Mouse (Mus musculus): Measurements from ENCODE around the gene Syt16. TPM values are rescaled to one million over a fixed set of nuclear protein-coding genes. Genes with fewer than 3 reads are reported as not detected.

Syt16 gene
- polyA plus RNA-seq, 1 experiment = not detected

GRCm38 (mm10) chr12:74192552-74192951 lies 195.1 kb downstream of the Syt16 start:
- Histone ChIP-seq H3K4me3 (ENCODE audit: insufficient read depth, low read depth, low read length) (no peak overlapping the region), H3K4me1 (ENCODE audit: control insufficient read depth, insufficient read depth, insufficient read length, low read length) (no peaks in the 10 kb centered on the region), H3K27ac (replicated peaks; ENCODE audit: low read depth, low read length) (no peak overlapping the region)

DNA sequence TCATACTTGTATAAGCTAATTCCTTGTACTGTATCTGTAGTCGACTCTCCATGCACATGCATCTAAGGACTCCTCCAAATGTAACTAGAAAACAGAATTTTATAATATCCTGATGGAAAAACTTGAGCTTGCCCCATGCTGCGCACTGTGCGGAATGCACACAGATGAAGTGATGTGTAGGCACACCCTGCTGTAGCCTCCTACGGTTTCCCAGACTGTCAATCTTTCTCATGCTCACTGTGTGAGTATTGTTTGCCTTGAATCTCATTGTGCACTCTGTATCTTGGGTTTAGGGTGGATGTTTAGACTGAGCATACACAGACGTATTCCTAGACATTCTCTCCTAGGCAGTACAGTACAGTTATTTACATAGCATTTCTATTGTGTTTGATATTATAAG lies 203.9 kb downstream of the Syt16 start:
- Histone ChIP-seq H3K4me1 (ENCODE audit: control insufficient read depth, insufficient read depth, insufficient read length, low read length) (no peaks in the 10 kb centered on the region), H3K27ac (replicated peaks; ENCODE audit: low read depth, low read length) (no peak overlapping the region), H3K4me3 (ENCODE audit: insufficient read depth, low read depth, low read length) (no peak overlapping the region)

GRCm38 (mm10) chr12:74202431-74203042 lies 205.1 kb downstream of the Syt16 start:
- no peaks in the 10 kb centered on the region for H3K4me1 ChIP-seq (ENCODE audit: control insufficient read depth, insufficient read depth, insufficient read length, low read length)
- no peak overlapping the region for H3K4me3 ChIP-seq (ENCODE audit: insufficient read depth, low read depth, low read length)
- no peak overlapping the region for H3K27ac ChIP-seq (replicated peaks; ENCODE audit: low read depth, low read length)

DNA sequence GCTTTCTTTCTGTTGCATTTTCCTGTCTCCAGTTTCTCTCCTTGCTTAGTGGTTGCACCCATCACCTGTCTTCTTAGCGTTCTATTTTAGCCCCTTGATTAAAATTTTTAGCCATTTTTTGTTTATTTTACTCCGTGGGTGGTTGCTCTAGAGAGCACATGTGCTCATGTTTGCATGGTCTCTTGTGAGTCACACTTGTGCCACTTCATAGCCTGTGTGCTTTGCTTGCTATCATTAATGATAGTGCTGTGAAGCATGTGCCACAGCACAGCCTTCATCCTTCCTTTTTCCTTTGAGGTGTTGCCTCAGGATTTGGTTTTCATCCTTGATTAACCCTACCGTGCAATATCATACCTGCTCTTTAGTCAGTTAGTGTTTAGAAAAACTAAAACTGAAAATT lies 214.7 kb downstream of the Syt16 start:
- H3K4me1 ChIP-seq (ENCODE audit: control insufficient read depth, insufficient read depth, insufficient read length, low read length) = no peaks in the 10 kb centered on the region
- H3K27ac ChIP-seq (replicated peaks; ENCODE audit: low read depth, low read length) = no peak overlapping the region
- no peak overlapping the region for H3K4me3 ChIP-seq (ENCODE audit: insufficient read depth, low read depth, low read length)

- Histone ChIP-seq H3K27ac (replicated peaks; ENCODE audit: low read depth, low read length) (no peak overlapping the region), H3K4me1 (ENCODE audit: control insufficient read depth, insufficient read depth, insufficient read length, low read length) (no peaks in the 10 kb centered on the region), H3K4me3 (ENCODE audit: insufficient read depth, low read depth, low read length) (no peak overlapping the region)
Observed at GRCm38 (mm10) chr12:74216103-74216728, 218.8 kb downstream of the Syt16 start.

DNA sequence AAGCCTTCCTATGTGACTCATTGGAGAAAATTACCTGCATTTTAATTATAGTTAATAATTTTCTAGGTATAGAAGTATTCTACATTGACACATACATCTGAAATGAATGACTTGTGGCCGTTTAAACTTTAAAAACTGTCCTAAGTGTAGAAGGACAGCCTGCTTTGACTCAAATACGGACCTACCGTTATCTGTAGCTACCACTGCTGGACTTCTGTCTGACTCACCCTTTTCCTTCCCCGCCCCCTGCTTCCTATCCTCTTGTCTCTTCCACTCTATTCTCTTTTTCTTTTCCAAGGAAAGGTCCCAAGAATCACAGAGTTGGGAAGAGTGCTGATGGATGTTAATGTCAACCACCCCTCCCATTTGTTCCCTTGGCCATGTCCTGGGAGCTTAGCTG lies 222.4 kb downstream of the Syt16 start:
- H3K4me1 ChIP-seq (ENCODE audit: control insufficient read depth, insufficient read depth, insufficient read length, low read length) = no peaks in the 10 kb centered on the region
- H3K4me3 ChIP-seq (ENCODE audit: insufficient read depth, low read depth, low read length) = no peak overlapping the region
- H3K27ac ChIP-seq (replicated peaks; ENCODE audit: low read depth, low read length) = no peak overlapping the region

- H3K27ac ChIP-seq (replicated peaks; ENCODE audit: low read depth, low read length) = no peak overlapping the region
- H3K4me1 ChIP-seq (ENCODE audit: control insufficient read depth, insufficient read depth, insufficient read length, low read length) = no peaks in the 10 kb centered on the region
- H3K4me3 ChIP-seq (ENCODE audit: insufficient read depth, low read depth, low read length) = no peak overlapping the region
Observed at GRCm38 (mm10) chr12:74220651-74221050, 223.2 kb downstream of the Syt16 start.

DNA sequence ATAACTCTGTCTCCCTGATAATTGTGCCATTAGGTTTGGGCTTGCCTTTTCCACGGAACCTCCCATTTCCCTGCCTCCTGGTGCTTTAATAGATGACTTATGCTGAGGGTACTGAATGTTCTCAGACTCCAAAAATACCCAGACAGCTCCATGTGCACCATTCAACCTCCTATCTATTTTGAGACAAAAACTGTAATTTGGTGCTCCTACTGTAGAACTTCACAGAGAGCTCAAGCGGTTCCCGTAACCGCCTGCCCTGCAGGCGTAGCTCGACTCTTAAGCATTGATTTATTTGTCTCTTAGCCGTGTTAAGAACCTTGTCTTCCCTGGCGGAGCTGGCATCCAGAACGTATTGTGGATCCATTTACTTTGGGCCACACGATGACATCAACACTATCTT lies 233.3 kb downstream of the Syt16 start:
- H3K27ac ChIP-seq (replicated peaks; ENCODE audit: low read depth, low read length) = no peak overlapping the region
- no peak overlapping the region for H3K4me3 ChIP-seq (ENCODE audit: insufficient read depth, low read depth, low read length)
- no peaks in the 10 kb centered on the region for H3K4me1 ChIP-seq (ENCODE audit: control insufficient read depth, insufficient read depth, insufficient read length, low read length)

GRCm38 (mm10) chr12:74232845-74233244 lies 235.4 kb downstream of the Syt16 start:
- no peak overlapping the region for H3K27ac ChIP-seq (replicated peaks; ENCODE audit: low read depth, low read length)
- H3K4me1 ChIP-seq (ENCODE audit: control insufficient read depth, insufficient read depth, insufficient read length, low read length) = no peaks in the 10 kb centered on the region
- no peak overlapping the region for H3K4me3 ChIP-seq (ENCODE audit: insufficient read depth, low read depth, low read length)

GRCm38 (mm10) chr12:74236191-74236590 lies 238.7 kb downstream of the Syt16 start:
- no peaks in the 10 kb centered on the region for H3K4me1 ChIP-seq (ENCODE audit: control insufficient read depth, insufficient read depth, insufficient read length, low read length)
- H3K27ac ChIP-seq (replicated peaks; ENCODE audit: low read depth, low read length) = no peak overlapping the region

GRCm38 (mm10) chr12:74238056-74238455 lies 240.6 kb downstream of the Syt16 start:
- H3K27ac ChIP-seq (replicated peaks; ENCODE audit: low read depth, low read length) = no peak overlapping the region
- H3K4me1 ChIP-seq (ENCODE audit: control insufficient read depth, insufficient read depth, insufficient read length, low read length) = no peaks in the 10 kb centered on the region
- no peak overlapping the region for H3K4me3 ChIP-seq (ENCODE audit: insufficient read depth, low read depth, low read length)

More at GRCm38 (mm10) chr12:74236191-74236590, 238.7 kb downstream of the Syt16 start:
- H3K4me3 ChIP-seq (ENCODE audit: insufficient read depth, low read depth, low read length) = no peak overlapping the region

- Histone ChIP-seq H3K4me3 (ENCODE audit: insufficient read depth, low read depth, low read length) (no peak overlapping the region), H3K27ac (replicated peaks; ENCODE audit: low read depth, low read length) (no peak overlapping the region)
Observed at GRCm38 (mm10) chr12:74238806-74239205, 241.3 kb downstream of the Syt16 start.

GRCm38 (mm10) chr12:74264846-74265245 lies 267.4 kb downstream of the Syt16 start:
- Histone ChIP-seq H3K4me1 (ENCODE audit: control insufficient read depth, insufficient read depth, insufficient read length, low read length) (no peaks in the 10 kb centered on the region), H3K27ac (replicated peaks; ENCODE audit: low read depth, low read length) (no peak overlapping the region), H3K4me3 (ENCODE audit: insufficient read depth, low read depth, low read length) (no peak overlapping the region)

More at GRCm38 (mm10) chr12:74238806-74239205, 241.3 kb downstream of the Syt16 start:
- no peaks in the 10 kb centered on the region for H3K4me1 ChIP-seq (ENCODE audit: control insufficient read depth, insufficient read depth, insufficient read length, low read length)

- H3K4me1 ChIP-seq (ENCODE audit: control insufficient read depth, insufficient read depth, insufficient read length, low read length) = no peaks in the 10 kb centered on the region
- H3K27ac ChIP-seq (replicated peaks; ENCODE audit: low read depth, low read length) = no peak overlapping the region
Observed at GRCm38 (mm10) chr12:74267049-74267448, 269.6 kb downstream of the Syt16 start.

DNA sequence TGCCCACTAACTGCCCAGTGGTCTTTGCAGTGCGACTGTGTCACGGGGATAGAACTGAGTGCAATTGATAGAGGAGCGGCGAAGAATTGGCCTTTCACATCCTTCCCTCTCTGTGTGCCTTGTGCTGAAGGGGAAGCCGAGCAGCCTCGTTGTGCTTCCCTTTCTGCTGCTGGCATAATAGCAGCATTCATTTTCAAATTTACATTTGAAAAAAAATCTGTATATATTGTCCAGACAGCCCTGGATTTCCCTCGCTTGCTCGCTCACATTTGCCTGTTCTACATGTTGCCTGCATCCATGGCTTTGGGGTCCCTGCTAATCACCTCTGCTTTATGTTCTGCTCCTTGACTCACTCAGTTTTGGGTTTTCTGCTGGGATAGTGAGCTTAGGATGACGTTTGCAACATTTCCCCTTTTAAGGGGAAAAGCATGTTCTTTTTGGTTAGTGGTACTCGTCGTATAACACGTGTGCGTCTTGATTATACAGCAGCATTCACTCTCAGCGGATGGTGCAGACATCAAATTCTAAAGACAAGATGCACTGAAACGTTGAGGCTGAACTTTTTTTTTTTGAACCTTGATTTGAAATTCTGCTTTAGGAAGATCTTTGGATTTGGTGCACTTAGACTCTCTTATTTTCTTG lies 271.3 kb downstream of the Syt16 start:
- H3K4me3 ChIP-seq (ENCODE audit: insufficient read depth, low read depth, low read length) = no peak overlapping the region
- no peak overlapping the region for H3K27ac ChIP-seq (replicated peaks; ENCODE audit: low read depth, low read length)
- H3K4me1 ChIP-seq (ENCODE audit: control insufficient read depth, insufficient read depth, insufficient read length, low read length) = no peaks in the 10 kb centered on the region

More at GRCm38 (mm10) chr12:74267049-74267448, 269.6 kb downstream of the Syt16 start:
- no peak overlapping the region for H3K4me3 ChIP-seq (ENCODE audit: insufficient read depth, low read depth, low read length)

DNA sequence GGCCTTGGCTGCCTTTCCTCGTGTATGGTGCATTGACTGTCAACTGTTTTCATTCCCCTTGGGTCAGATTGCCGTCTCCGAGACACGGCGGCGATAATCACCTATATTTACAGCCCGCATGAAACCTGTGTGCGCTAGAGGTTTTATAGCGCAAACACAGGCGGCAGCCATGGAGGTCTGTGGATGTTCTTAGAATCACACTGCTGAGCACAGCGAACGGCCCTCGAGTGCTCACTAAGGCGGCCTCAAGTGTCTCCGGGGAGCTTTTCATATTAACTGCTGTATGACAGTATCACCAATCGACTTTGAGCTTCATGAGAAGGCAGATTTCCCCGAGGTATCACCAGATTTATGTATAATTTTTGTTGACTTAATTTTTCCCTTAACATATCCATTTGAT lies 275.1 kb downstream of the Syt16 start:
- no peaks in the 10 kb centered on the region for H3K4me1 ChIP-seq (ENCODE audit: control insufficient read depth, insufficient read depth, insufficient read length, low read length)
- H3K27ac ChIP-seq (replicated peaks; ENCODE audit: low read depth, low read length) = no peak overlapping the region

More for the DNA sequence above, 275.1 kb downstream of the Syt16 start:
- H3K4me3 ChIP-seq (ENCODE audit: insufficient read depth, low read depth, low read length) = no peak overlapping the region
